Mouse (Mus musculus): ENCODE measurements at regions not wholly inside any gene's neighbourhood (a gene's known extent, or its start where the extent isn't known, plus 50 kb on each side); places are given as distances from the start of the nearest gene placed in this dataset.

DNA sequence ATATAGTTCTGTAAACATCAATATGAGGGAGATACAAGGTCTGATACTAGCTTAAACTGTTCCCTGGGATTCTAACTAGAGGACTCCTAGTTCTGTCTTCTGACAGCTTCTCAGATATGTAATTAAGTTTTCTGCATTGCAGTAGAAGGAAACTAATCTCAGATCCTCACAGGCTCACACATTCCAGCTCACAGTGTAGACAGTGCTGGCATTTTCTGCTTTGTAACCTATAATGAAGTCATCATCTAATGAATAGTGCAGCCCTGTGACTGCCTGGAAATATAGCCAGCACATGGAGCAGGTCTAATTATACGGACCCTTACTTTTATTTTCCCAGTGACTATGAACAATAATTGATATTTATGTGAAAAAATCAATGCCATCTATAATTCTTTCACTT, 331.2 kb upstream of the Celf2 start:
- H3K9ac ChIP-seq (replicated peaks; ENCODE audit: low read depth, low read length): no peak overlapping the region
- H3K27me3 ChIP-seq (replicated peaks; ENCODE audit: control insufficient read depth, insufficient read depth, low read length): no peaks in the 10 kb centered on the region
- no peaks in the 10 kb centered on the region for H3K9me3 ChIP-seq (ENCODE audit: control insufficient read depth, low read length)
- no peak overlapping the region for H3K27ac ChIP-seq (ENCODE audit: low read length)
- ATAC-seq: peak; percentile 58; the same call in 1 of the 2 replicates
- WGBS: 58% methylated on average over 1 of the region's 1 CpGs
- no peak overlapping the region for H3K4me2 ChIP-seq (ENCODE audit: low read length)
- no peaks in the 10 kb centered on the region for H3K4me1 ChIP-seq (replicated peaks; ENCODE audit: control insufficient read depth, insufficient read depth, low read length)
- no peaks in the 10 kb centered on the region for H3K36me3 ChIP-seq (ENCODE audit: control insufficient read depth, insufficient read depth)
- H3K4me3 ChIP-seq (replicated peaks; ENCODE audit: low read length): no peak overlapping the region

DNA sequence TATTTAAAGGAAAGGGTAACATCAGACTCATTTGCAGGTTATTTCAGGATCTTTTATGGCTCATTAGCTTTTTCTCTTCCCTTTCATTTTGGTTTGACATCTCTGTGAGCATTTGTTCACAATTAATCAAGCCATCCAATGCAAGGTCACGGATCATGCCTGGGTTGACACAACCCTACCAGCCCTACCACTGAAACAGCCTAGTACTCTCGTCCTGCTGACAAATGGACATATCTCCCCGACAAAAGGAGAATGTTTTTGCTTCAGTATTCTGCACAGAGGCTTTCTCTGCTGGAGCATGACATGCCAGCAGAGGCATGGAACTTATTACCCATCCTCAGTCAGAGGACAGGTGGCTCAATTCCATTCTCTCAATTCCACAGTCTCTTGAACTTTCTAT, 328.5 kb upstream of the Celf2 start:
- Histone ChIP-seq H3K4me3 (replicated peaks; ENCODE audit: low read length) (no peak overlapping the region), H3K9me3 (ENCODE audit: control insufficient read depth, low read length) (no peaks in the 10 kb centered on the region), H3K27ac (ENCODE audit: low read length) (no peak overlapping the region), H3K36me3 (ENCODE audit: control insufficient read depth, insufficient read depth) (no peaks in the 10 kb centered on the region), H3K9ac (replicated peaks; ENCODE audit: low read depth, low read length) (no peak overlapping the region), H3K27me3 (replicated peaks; ENCODE audit: control insufficient read depth, insufficient read depth, low read length) (no peaks in the 10 kb centered on the region), H3K4me2 (ENCODE audit: low read length) (no peak overlapping the region), H3K4me1 (replicated peaks; ENCODE audit: control insufficient read depth, insufficient read depth, low read length) (no peaks in the 10 kb centered on the region)
- 75% methylated on average over 3 of the region's 3 CpGs for WGBS
- ATAC-seq: no peak

DNA sequence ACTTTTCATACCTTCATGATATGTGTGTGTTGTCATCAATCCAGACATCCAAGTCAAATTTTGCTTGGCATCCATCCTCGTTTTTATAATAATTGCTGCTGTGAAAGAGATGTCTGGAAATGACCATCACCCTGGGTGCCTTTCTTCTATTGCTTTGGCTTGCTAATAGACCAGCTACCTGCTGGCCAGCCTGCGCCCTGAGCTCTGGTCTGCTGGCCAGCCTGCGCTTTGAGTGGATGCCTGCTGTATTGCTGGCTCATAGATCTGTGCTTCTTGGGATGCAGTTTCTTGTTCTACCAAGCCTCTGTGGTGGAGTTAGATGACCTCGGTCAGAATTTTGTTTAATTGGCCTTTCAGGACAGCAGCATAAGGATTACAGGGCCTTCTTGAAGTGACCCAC, 321.9 kb upstream of the Celf2 start:
- Histone ChIP-seq H3K27ac (ENCODE audit: low read length) (no peak overlapping the region), H3K9ac (replicated peaks; ENCODE audit: low read depth, low read length) (no peak overlapping the region), H3K9me3 (ENCODE audit: control insufficient read depth, low read length) (no peaks in the 10 kb centered on the region), H3K36me3 (ENCODE audit: control insufficient read depth, insufficient read depth) (no peaks in the 10 kb centered on the region), H3K4me3 (replicated peaks; ENCODE audit: low read length) (no peak overlapping the region), H3K4me2 (ENCODE audit: low read length) (no peak overlapping the region), H3K4me1 (replicated peaks; ENCODE audit: control insufficient read depth, insufficient read depth, low read length) (no peaks in the 10 kb centered on the region), H3K27me3 (replicated peaks; ENCODE audit: control insufficient read depth, insufficient read depth, low read length) (no peaks in the 10 kb centered on the region)
- no peak for ATAC-seq
- 83% methylated on average over 4 of the region's 4 CpGs for WGBS

DNA sequence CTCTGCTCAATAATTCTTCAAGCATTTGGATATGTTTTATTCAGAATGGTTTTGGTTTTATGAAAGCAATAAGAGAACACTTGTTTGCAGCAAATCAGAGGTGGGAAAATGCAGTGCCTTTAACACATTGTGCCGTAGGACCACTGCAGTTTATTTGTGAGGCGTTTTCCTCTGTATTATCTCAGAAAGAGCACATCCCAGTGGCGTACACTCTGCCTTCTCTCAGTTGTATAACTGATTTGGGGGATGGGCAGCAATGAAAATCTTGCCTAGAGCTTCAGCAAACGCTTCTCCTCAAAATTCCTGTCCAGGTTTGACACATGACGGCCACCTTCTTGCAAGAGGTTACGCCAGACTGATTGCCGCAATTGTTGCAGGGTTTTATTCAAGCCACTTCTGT, 316.9 kb upstream of the Celf2 start:
- H3K27ac ChIP-seq (ENCODE audit: low read length): no peak overlapping the region
- 74% methylated on average over 7 of the region's 7 CpGs for WGBS
- H3K4me2 ChIP-seq (ENCODE audit: low read length): no peak overlapping the region
- ATAC-seq: no peak
- no peaks in the 10 kb centered on the region for H3K9me3 ChIP-seq (ENCODE audit: control insufficient read depth, low read length)
- no peaks in the 10 kb centered on the region for H3K4me1 ChIP-seq (replicated peaks; ENCODE audit: control insufficient read depth, insufficient read depth, low read length)
- H3K4me3 ChIP-seq (replicated peaks; ENCODE audit: low read length): no peak overlapping the region
- H3K27me3 ChIP-seq (replicated peaks; ENCODE audit: control insufficient read depth, insufficient read depth, low read length): no peaks in the 10 kb centered on the region
- no peaks in the 10 kb centered on the region for H3K36me3 ChIP-seq (ENCODE audit: control insufficient read depth, insufficient read depth)
- H3K9ac ChIP-seq (replicated peaks; ENCODE audit: low read depth, low read length): no peak overlapping the region

DNA sequence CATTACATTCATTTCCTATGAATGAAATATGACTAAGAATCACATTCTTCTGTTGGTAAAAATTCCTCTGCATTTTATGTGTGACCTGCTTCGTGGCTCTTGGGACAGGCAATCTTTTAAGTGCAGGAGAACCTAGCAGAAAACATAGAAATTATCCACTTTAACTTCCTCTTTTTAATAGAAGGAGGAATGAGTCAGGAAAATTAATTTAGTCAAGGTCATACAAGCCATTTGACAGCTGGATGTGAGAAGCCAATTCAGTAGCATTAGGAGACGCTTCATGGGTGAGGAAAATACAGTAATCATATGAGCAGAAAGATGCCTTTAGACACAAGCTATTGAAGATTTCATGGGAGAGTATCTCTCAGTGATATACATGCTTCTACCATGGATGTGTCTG, 287.1 kb upstream of the Celf2 start:
- no peaks in the 10 kb centered on the region for H3K4me1 ChIP-seq (replicated peaks; ENCODE audit: control insufficient read depth, insufficient read depth, low read length)
- no peak for ATAC-seq
- WGBS: 80% methylated on average over 2 of the region's 2 CpGs
- no peaks in the 10 kb centered on the region for H3K27me3 ChIP-seq (replicated peaks; ENCODE audit: control insufficient read depth, insufficient read depth, low read length)
- no peak overlapping the region for H3K9ac ChIP-seq (replicated peaks; ENCODE audit: low read depth, low read length)
- H3K4me2 ChIP-seq (ENCODE audit: low read length): no peak overlapping the region
- no peak overlapping the region for H3K4me3 ChIP-seq (replicated peaks; ENCODE audit: low read length)
- H3K36me3 ChIP-seq (ENCODE audit: control insufficient read depth, insufficient read depth): no peaks in the 10 kb centered on the region
- H3K27ac ChIP-seq (ENCODE audit: low read length): no peak overlapping the region
- no peaks in the 10 kb centered on the region for H3K9me3 ChIP-seq (ENCODE audit: control insufficient read depth, low read length)

DNA sequence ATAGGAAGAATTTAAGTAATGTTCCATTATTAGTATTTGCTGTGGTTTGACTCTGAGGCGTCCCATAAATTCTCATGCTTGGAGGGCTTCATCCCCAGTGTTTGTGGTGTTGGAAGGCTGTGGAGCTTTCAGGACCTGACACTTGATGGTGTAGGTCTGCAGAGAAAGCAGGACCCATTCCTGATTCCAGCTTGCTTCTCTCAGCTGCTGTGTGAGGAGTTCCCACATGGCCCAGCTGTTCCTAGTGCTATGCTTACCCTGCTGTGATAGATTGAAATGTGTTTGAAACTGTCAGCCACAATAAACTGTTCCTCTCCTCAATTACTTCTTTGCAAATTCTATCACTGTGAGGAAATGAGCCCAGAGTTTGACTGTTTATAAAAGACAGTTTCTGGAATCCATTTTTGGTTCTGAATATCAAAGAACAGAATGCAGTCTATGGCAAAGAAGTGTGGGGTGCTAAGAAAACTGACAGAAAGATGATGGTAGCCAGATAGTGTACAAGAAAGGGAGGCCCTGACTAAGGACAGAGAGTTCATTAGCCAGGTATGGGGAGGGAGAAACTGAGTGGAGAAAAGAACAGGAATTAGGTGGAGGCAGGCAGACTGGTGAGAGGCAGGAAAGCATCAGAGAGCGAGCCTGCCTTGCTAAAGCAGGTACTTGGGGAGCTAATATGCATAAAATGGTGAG, 283.2 kb upstream of the Celf2 start:
- no peak overlapping the region for H3K9ac ChIP-seq (replicated peaks; ENCODE audit: low read depth, low read length)
- no peak overlapping the region for H3K27ac ChIP-seq (ENCODE audit: low read length)
- no peak for ATAC-seq
- whole genome bisulfite sequencing: 76% methylated on average over 2 of the region's 2 CpGs
- H3K36me3 ChIP-seq (ENCODE audit: control insufficient read depth, insufficient read depth): no peaks in the 10 kb centered on the region
- H3K4me1 ChIP-seq (replicated peaks; ENCODE audit: control insufficient read depth, insufficient read depth, low read length): no peaks in the 10 kb centered on the region
- no peaks in the 10 kb centered on the region for H3K27me3 ChIP-seq (replicated peaks; ENCODE audit: control insufficient read depth, insufficient read depth, low read length)
- H3K4me2 ChIP-seq (ENCODE audit: low read length): no peak overlapping the region
- no peaks in the 10 kb centered on the region for H3K9me3 ChIP-seq (ENCODE audit: control insufficient read depth, low read length)
- H3K4me3 ChIP-seq (replicated peaks; ENCODE audit: low read length): no peak overlapping the region

DNA sequence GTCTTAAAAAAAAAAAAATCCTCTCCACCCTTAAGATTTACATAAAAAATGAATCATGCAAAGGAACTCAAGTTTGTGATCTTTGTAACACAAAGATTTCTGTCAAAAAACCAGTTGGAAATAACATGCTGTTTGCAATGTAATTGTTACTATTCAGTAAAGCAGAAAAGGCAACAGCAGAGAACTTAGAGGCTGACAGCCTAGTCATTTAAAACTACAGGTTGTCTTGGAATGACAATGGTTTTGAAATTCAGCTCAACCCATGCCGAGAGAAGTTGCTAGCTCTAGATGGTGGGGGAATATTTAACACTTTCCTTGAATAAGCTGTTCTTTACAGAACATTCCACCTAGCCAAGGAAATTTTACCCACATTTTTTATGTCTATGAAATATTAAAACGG, 269.2 kb upstream of the Celf2 start:
- H3K27ac ChIP-seq (ENCODE audit: low read length): no peak overlapping the region
- H3K9ac ChIP-seq (replicated peaks; ENCODE audit: low read depth, low read length): no peak overlapping the region
- no peaks in the 10 kb centered on the region for H3K36me3 ChIP-seq (ENCODE audit: control insufficient read depth, insufficient read depth)
- H3K27me3 ChIP-seq (replicated peaks; ENCODE audit: control insufficient read depth, insufficient read depth, low read length): no peaks in the 10 kb centered on the region
- no peaks in the 10 kb centered on the region for H3K4me1 ChIP-seq (replicated peaks; ENCODE audit: control insufficient read depth, insufficient read depth, low read length)
- 32% methylated on average over 2 of the region's 2 CpGs for WGBS
- H3K9me3 ChIP-seq (ENCODE audit: control insufficient read depth, low read length): no peaks in the 10 kb centered on the region
- H3K4me3 ChIP-seq (replicated peaks; ENCODE audit: low read length): no peak overlapping the region
- H3K4me2 ChIP-seq (ENCODE audit: low read length): no peak overlapping the region
- peak; percentile 67 for ATAC-seq

DNA sequence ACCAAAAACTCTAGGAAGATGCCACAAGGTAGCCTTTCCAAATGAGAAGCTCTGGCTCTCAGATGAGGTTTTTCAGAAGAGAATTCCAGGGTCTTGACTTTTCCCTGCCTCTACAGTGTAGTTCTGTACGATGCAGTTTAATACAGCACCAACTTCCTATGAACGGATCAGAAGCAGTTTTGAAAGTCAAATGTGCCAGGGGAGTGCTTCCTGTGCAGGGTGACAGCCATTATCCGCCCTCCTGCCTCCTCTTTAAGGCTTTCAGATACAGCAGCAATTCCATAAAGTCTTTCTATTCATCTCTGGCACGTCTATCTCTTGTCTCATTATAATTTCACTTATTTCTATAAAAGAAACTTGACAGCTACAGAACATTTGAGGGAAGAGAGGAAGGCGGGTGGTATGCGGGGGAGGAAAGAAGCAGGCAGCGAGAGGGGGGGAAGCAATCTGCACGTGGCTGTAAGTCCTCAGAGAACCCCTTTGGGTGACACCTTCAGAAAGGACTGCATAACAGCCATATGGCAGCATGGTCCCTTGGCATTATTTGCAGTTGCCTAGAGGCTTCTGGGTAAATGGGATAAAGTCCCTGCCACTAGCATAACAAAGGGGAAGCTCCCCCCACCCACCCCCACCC, 224.9 kb upstream of the Celf2 start:
- peak overlapping the region; percentile 69 for H3K27ac ChIP-seq (ENCODE audit: low read length)
- peaks cover 7% of the 10 kb centered on the region; the same call in 1 of the 2 replicates for H3K4me1 ChIP-seq (replicated peaks; ENCODE audit: control insufficient read depth, insufficient read depth, low read length)
- no peak overlapping the region for H3K4me3 ChIP-seq (replicated peaks; ENCODE audit: low read length)
- 26% methylated on average over 8 of the region's 8 CpGs for WGBS
- H3K36me3 ChIP-seq (ENCODE audit: control insufficient read depth, insufficient read depth): no peaks in the 10 kb centered on the region
- no peak overlapping the region for H3K4me2 ChIP-seq (ENCODE audit: low read length)
- no peaks in the 10 kb centered on the region for H3K9me3 ChIP-seq (ENCODE audit: control insufficient read depth, low read length)
- peak; percentile 89 for ATAC-seq
- H3K9ac ChIP-seq (replicated peaks; ENCODE audit: low read depth, low read length): no peak overlapping the region
- no peaks in the 10 kb centered on the region for H3K27me3 ChIP-seq (replicated peaks; ENCODE audit: control insufficient read depth, insufficient read depth, low read length)

DNA sequence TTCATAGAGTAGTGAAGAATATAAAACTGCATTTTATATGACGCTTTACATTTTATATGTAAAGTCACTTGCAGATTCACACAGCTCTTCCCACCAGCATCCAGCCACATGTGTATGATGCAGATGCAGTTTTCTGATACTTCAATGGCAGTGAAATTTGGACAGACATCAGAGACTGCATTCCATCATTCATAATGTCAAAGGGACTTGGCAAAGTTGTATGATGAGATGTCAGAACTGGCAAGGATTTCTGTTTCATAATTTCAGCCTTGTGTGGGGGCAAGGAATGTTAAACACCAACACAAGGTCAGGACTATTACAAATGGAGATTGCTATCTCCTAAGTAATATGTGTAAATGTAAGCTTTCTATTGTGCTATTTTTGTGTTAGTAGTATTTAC, 221.6 kb upstream of the Celf2 start:
- Histone ChIP-seq H3K4me1 (replicated peaks; ENCODE audit: control insufficient read depth, insufficient read depth, low read length) (peaks cover 7% of the 10 kb centered on the region; the same call in 1 of the 2 replicates), H3K36me3 (ENCODE audit: control insufficient read depth, insufficient read depth) (no peaks in the 10 kb centered on the region), H3K4me2 (ENCODE audit: low read length) (no peak overlapping the region), H3K9me3 (ENCODE audit: control insufficient read depth, low read length) (no peaks in the 10 kb centered on the region), H3K9ac (replicated peaks; ENCODE audit: low read depth, low read length) (no peak overlapping the region), H3K27ac (ENCODE audit: low read length) (no peak overlapping the region), H3K4me3 (replicated peaks; ENCODE audit: low read length) (no peak overlapping the region), H3K27me3 (replicated peaks; ENCODE audit: control insufficient read depth, insufficient read depth, low read length) (no peaks in the 10 kb centered on the region)
- WGBS: 88% methylated on average over 1 of the region's 1 CpGs
- ATAC-seq: no peak

All from forebrain, embryonic 16.5 days (tissue).